Mouse (Mus musculus) testis, adult 2 months (tissue): ENCODE data around the gene Clec16a.

Source experiments
- CTCF ChIP-seq: fragments of 200-500 bp; IDR thresholded peaks from 2 replicates; pipeline ENCODE4 v1.5.1; 2012; ENCODE audit warnings: low read depth, mild to moderate bottlenecking, inconsistent platforms, low read length, moderate library complexity; ENCODE audit not compliant: control insufficient read depth, insufficient read depth, insufficient replicate concordance
- POLR2A ChIP-seq: fragments of 200-500 bp; IDR thresholded peaks from 2 replicates; pipeline ENCODE4 v1.6.1; 2012; ENCODE audit warnings: low read depth, mild to moderate bottlenecking, inconsistent platforms, low read length, moderate library complexity; ENCODE audit not compliant: control insufficient read depth

GRCm38 (mm10) chr16:10689748-10690318 lies 144.7 kb downstream of the Clec16a start:
- no peak for TF ChIP-seq CTCF
- TF ChIP-seq POLR2A: no peak
